Mouse (Mus musculus) frontal cortex, postnatal 36 days (tissue): ENCODE results near the gene 4933428G20Rik.
A peak's percentile ranks its signal among the peaks of the same experiment; 100 is the strongest.

Experiments
- DNase-seq, 2 experiments: peaks; one replicate each; pipeline ENCODE4 v3.0.0; 2022; ENCODE audit warnings: low spot score in 2 of 2

Gene 4933428G20Rik

DNA sequence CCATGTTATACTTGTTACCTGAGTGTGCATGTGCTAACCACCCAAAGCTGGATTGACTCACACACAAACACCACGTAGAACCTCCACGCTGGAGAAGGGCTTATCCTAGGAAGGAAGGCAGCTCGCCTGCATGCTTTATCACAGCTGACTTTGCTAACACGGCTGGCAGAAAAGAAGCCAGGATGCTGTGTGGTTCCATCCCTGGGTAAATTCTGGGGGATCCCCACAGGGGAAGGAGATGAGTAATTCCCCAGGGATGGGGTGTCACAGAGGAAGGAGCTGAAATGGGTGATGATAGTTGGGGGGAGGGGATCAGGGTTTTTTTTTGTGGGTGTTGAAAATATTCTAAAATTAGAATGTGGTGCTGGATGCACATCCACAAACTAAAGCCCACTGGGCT is 5.6 kb upstream of the 4933428G20Rik start:
- DNase-seq, result no peak

DNA sequence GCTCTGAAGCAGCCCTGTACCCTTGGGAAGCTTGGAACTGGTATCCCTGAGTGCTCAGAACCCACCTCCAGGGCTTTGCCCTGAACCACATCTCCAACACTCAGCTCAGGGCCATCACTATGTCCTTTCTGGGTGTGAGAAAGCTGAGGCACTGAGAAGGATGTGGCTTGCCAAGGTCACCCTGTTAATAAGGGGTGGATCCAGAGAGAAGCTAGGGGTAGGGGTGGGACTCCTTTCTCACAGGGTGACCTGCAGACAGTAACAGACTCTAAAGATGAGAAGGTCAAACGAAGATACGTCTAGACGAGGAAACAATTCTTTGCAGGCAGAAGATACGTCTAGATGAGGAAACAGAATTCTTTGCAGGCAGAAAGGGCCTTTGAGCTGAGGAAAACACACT is 2.7 kb upstream of the 4933428G20Rik start:
- no peak for DNase-seq

GRCm38 (mm10) chr11:97502383-97502782 is 2.2 kb upstream of the 4933428G20Rik start:
- peak in 1 of 2 experiments; percentile 65 for DNase-seq

- no peak for DNase-seq
Measured at GRCm38 (mm10) chr11:97500720-97501448, 744 bp upstream of the 4933428G20Rik start.

DNA sequence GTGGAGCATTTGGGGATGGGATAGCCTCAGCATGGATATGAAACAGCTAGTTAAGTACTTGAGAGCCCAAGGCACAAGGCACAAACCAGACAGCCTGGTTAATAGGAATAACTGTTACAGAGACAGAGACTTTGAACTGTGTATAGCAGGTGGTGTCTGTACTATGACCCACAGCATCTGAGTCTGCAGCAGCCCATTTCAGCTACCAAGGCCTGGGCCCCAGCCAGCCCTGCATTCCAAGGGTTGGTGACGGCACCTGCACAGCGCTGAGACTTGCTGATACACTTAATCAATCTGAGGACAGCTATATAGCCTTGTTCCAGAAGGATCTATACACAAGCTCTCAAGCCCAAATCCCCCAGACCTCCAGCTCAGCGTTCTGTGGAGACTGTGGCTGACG is 2.6 kb downstream of the 4933428G20Rik start:
- DNase-seq, result no peak

- no peak for DNase-seq
Measured at GRCm38 (mm10) chr11:97492836-97493235, 7.3 kb downstream of the 4933428G20Rik start.

DNA sequence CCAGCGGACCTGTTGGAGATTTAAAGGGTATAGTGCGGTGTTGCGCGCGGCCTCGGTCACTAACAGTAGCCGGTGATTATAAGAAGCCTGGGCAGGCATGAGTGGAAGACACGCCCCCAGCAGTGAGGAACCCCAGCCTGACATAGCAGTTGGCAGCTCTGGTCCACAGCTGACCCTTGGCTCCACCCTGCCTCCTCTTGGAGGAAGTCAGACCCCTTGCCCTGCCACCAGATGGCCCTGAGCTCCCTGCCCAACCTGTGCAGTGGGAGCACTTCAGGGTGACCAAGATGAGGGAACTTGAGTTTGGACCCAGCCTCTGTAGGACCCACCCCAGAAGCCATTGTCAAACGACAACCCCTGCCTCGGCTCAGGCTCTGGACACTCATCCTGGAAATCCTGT is 8.5 kb downstream of the 4933428G20Rik start:
- no peak for DNase-seq

- peak; percentile 75 to 81 for DNase-seq
Measured at GRCm38 (mm10) chr11:97489589-97490324, 10.4 kb downstream of the 4933428G20Rik start.

GRCm38 (mm10) chr11:97487656-97488055 is 12.5 kb downstream of the 4933428G20Rik start:
- no peak for DNase-seq

- no peak for DNase-seq
Measured at GRCm38 (mm10) chr11:97485661-97486060, 14.5 kb downstream of the 4933428G20Rik start.

DNA sequence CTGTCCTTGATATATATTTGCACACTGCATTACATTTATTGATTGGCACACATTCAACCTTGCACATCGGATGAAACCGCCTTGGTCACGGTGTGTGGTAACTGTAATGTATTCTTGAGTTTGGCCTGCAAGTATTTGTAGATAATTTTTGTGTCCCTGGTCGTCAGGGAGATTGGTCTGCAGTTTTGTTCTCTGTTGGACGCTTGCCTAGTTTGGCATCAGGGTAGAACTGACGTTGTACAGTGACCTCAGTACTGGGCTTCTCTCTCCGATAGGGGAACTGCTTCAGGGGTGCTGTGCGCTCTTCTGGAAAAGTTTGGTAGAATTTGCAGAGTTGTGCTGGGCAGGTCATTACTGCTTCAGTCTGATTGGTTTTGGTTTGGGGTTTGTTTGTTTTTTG is 20.3 kb downstream of the 4933428G20Rik start:
- no peak for DNase-seq

DNA sequence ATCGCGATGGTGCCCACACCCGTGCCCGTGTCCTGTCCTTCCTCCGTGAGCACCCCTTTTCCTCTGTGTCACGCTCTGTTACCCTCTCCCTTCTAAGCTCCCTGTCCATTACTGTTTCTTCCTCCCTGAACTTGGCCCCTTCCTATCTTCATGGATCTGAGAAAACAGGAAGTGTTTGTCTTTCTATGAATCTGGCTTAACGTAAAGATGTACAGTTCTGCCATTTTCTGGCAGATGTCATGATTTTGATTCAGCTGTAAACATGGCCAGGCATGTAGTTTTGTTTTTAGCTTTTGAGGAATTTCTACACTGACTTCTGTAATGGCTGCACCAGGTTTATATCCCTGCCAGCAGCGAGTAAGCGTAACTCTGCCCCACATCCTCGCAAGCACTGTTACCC is 21.1 kb downstream of the 4933428G20Rik start:
- no peak for DNase-seq

- no peak for DNase-seq
Measured at GRCm38 (mm10) chr11:97478345-97478744, 21.8 kb downstream of the 4933428G20Rik start.

DNA sequence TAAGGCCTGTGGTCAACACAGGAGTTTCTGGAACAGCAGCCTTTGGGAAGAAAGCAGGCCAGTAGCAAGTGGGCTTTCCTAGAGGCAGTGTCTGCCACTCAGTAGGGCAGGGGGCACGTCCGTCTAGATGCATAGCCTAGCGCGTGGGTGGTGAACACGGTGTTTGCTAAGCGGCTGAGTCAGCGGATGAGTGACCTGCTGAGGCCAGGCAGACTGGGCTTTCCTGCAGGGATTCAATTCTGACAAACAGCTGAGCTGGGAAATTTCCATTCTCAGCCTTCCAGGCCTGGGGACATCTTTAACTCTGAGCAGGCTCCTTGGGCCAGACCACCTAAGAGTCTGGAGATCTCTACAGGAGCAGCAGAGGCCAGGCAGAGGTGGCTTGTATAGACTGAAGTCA is 22.7 kb downstream of the 4933428G20Rik start:
- peak in 1 of 2 experiments; percentile 29 for DNase-seq

GRCm38 (mm10) chr11:97476334-97477095 is 23.6 kb downstream of the 4933428G20Rik start:
- peak; percentile 70 to 81 for DNase-seq

GRCm38 (mm10) chr11:97471276-97471675 is 28.9 kb downstream of the 4933428G20Rik start:
- DNase-seq, result no peak

- no peak for DNase-seq
Measured at GRCm38 (mm10) chr11:97469828-97470227, 30.3 kb downstream of the 4933428G20Rik start.

- DNase-seq, result peak; percentile 80 to 83
Measured at GRCm38 (mm10) chr11:97468639-97469287, 31.4 kb downstream of the 4933428G20Rik start.

DNA sequence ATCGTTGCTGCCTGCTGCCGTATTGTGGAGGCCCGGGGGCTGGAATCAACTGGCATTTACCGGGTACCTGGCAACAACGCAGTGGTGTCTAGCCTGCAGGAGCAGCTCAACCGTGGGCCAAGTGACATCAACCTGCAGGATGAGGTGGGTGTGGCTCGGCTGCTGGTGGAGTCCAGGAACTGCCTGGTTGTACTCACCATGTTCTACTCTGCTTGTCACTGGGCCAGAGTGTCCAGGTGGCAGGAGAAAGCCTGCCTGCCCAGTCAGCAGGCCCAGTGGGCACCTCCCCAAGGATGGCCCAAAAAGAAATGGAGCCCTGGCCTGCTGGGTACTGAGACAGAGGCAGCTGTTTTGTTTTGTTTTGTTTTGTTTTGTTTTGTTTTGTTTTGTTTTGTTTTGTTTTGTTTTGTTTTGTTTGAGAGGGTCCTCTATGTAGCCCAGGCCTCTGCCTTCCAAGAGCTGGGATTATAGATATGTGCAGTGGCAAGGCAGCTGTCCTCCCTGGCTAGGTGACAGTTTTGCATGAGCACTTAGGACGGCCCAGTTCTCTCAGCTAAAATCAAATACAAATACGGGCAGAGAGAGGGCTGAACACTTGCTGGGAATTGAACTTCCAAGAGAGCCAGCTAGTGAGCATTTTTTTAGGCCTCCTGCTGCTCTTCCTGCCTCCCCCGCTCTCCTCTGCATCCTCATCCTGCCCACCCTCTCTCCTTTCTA is 33.5 kb downstream of the 4933428G20Rik start:
- DNase-seq, result no peak

DNA sequence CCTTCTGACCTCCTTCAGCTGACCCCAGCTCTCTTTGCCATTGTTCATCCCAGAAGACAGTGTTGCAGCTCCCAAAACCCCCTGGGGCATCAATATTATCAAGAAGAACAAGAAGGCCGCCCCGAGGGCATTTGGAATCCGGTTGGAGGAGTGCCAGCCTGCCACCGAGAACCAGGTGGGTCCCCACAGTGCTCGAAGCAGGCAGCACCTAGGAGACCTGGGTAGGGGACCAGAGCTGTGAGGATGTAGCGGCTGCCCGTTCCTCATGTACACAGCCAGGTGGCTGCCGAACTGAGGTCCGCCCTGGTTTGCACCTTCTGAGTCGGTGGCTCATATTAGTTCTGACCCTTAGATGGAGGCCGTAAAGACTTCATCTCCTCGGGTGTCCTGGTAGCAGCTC is 34.2 kb downstream of the 4933428G20Rik start:
- DNase-seq, result no peak

- no peak for DNase-seq
Measured at GRCm38 (mm10) chr11:97463991-97464390, 36.1 kb downstream of the 4933428G20Rik start.
